Mouse (Mus musculus) erythroblast, embryonic 14.5 days (primary cell): ENCODE measurements around the gene Slc2a13. TPM values are rescaled to one million over a fixed set of nuclear protein-coding genes. Genes with fewer than 3 reads are reported as not detected.

Experiments used
- H3K27me3 ChIP-seq: 2 replicates; pipeline ENCODE4 v1.6.1; 2012; ENCODE audit warnings: inconsistent platforms; ENCODE audit not compliant: control insufficient read depth
- H3K36me3 ChIP-seq: 2 replicates; pipeline ENCODE4 v1.6.1; 2012; ENCODE audit warnings: mild to moderate bottlenecking, inconsistent platforms; ENCODE audit not compliant: control insufficient read depth
- H3K4me1 ChIP-seq: 2 replicates; pipeline ENCODE4 v1.6.1; 2012; ENCODE audit warnings: inconsistent platforms; ENCODE audit not compliant: control insufficient read depth
- H3K4me3 ChIP-seq: replicated peaks from 2 replicates; pipeline ENCODE3; 2012; ENCODE audit warnings: moderate library complexity, mild to moderate bottlenecking, inconsistent platforms
- H3K9me3 ChIP-seq: 2 replicates; pipeline ENCODE4 v1.6.1; 2012; ENCODE audit warnings: low read length, inconsistent platforms, mixed read lengths; ENCODE audit not compliant: control insufficient read depth
- GATA1 ChIP-seq: IDR thresholded peaks from 2 replicates; pipeline ENCODE4 v1.6.1; 2012; ENCODE audit warnings: low read length, inconsistent platforms, mixed read lengths
- TAL1 ChIP-seq: IDR thresholded peaks from 3 replicates; pipeline ENCODE4 v1.6.1; 2012; ENCODE audit warnings: low read length, inconsistent platforms, mixed read lengths
- polyA plus RNA-seq: library from polyadenylated mRNA; stranded (reverse); fragments of >175 nt; gene quantifications from 2 replicates; pipeline ENCODE4 v1.2.3, GENCODE M21; 2012

Gene Slc2a13
- polyA plus RNA-seq, 1 experiment = 0.06 TPM

DNA sequence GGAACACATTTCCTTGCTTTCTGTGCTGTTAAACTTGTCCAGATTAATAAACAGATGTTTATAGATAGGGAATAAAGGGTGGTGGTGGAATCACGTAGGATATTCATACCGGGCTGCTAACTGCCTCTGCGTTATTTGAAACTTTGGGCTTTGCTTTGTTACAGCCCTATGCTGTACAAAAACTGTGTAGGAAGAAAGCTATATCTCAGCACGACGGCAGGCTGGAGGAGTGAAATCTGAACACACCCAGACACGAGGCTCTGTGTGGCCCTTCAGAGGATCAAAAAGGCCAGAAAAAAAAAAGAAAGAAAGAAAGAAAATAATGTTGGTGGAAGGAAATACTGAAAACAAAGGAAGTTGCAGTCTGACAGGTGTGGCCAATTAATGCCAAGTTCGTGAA is 166.1 kb downstream of the Slc2a13 start:
- no peaks in the 10 kb centered on the region for H3K4me1 ChIP-seq
- no peak overlapping the region for H3K4me3 ChIP-seq
- no peaks in the 10 kb centered on the region for H3K27me3 ChIP-seq
- no peaks in the 10 kb centered on the region for H3K36me3 ChIP-seq
- peaks cover 5% of the 10 kb centered on the region for H3K9me3 ChIP-seq
- TF ChIP-seq GATA1 (no peak), TAL1 (no peak)

DNA sequence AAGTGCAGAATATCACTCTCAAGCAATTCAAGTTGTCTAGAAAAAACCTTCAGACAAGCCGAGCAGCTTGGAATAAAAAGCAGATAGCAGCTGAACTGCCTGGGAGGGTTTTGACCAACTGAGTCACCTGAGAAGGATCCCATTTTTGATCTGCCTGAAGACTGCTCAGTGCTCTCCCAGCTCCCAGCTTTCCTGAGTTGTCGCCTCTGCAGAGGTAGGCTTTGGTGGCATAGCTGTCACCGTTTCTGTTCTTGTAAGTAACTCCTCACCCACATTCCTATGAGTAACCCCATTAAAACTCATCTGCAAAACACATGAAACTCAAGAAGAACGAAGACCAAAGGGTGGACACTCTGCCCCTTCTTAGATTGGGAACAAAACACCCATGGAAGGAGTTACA is 177.9 kb downstream of the Slc2a13 start:
- Histone ChIP-seq H3K4me1 (no peaks in the 10 kb centered on the region), H3K9me3 (peaks cover 9% of the 10 kb centered on the region; the same call in 1 of the 2 replicates), H3K27me3 (no peaks in the 10 kb centered on the region), H3K4me3 (no peak overlapping the region), H3K36me3 (no peaks in the 10 kb centered on the region)
- TF ChIP-seq TAL1 (no peak), GATA1 (no peak)

GRCm38 (mm10) chr15:91383694-91384093 is 189.4 kb downstream of the Slc2a13 start:
- H3K9me3 ChIP-seq = peaks cover 15% of the 10 kb centered on the region; the same call in 1 of the 2 replicates
- no peaks in the 10 kb centered on the region for H3K36me3 ChIP-seq
- H3K27me3 ChIP-seq = no peaks in the 10 kb centered on the region
- H3K4me1 ChIP-seq = no peaks in the 10 kb centered on the region
- H3K4me3 ChIP-seq = no peak overlapping the region
- no peak for TF ChIP-seq GATA1
- no peak for TF ChIP-seq TAL1

DNA sequence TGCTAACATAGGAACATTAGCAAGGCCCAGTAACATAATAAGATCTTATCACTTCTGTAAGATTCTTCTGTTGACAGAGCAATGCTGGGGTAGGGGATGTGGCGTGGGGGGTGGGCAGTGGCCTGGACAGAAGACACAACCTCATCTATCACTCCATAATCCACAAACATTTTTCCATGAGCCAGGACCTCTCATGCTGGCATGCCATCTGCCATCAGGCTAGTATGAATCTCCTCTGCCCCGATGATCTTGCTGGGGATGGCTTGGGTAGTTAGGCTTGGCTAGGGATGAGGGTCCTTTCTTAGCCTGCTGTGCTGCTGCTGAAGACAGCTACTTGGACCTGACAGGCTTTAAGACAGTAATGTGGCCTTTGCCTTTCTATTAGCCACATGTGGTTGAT is 190.5 kb downstream of the Slc2a13 start:
- TF ChIP-seq TAL1 (no peak), GATA1 (no peak)
- no peak overlapping the region for H3K4me3 ChIP-seq

GRCm38 (mm10) chr15:91381864-91382263 is 191.2 kb downstream of the Slc2a13 start:
- Histone ChIP-seq H3K27me3 (no peaks in the 10 kb centered on the region), H3K4me3 (no peak overlapping the region), H3K9me3 (peaks cover 12% of the 10 kb centered on the region; the same call in 1 of the 2 replicates), H3K36me3 (no peaks in the 10 kb centered on the region), H3K4me1 (no peaks in the 10 kb centered on the region)
- TF ChIP-seq TAL1 (no peak), GATA1 (no peak)

More for the DNA sequence above, 190.5 kb downstream of the Slc2a13 start:
- peaks cover 15% of the 10 kb centered on the region; the same call in 1 of the 2 replicates for H3K9me3 ChIP-seq
- H3K27me3 ChIP-seq = no peaks in the 10 kb centered on the region
- H3K4me1 ChIP-seq = no peaks in the 10 kb centered on the region
- H3K36me3 ChIP-seq = no peaks in the 10 kb centered on the region

- TF ChIP-seq TAL1 = no peak
- TF ChIP-seq GATA1 = no peak
- H3K4me1 ChIP-seq = no peaks in the 10 kb centered on the region
- H3K4me3 ChIP-seq = no peak overlapping the region
- no peaks in the 10 kb centered on the region for H3K36me3 ChIP-seq
- H3K9me3 ChIP-seq = peaks cover 7% of the 10 kb centered on the region; the same call in 1 of the 2 replicates
- H3K27me3 ChIP-seq = no peaks in the 10 kb centered on the region
These were observed 194.2 kb downstream of the Slc2a13 start for GRCm38 (mm10) chr15:91378751-91379325.

- TF ChIP-seq TAL1 = no peak
- TF ChIP-seq GATA1 = no peak
- Histone ChIP-seq H3K36me3 (no peaks in the 10 kb centered on the region), H3K4me3 (no peak overlapping the region), H3K9me3 (peaks cover 9% of the 10 kb centered on the region), H3K27me3 (no peaks in the 10 kb centered on the region), H3K4me1 (no peaks in the 10 kb centered on the region)
These were observed 195.5 kb downstream of the Slc2a13 start for GRCm38 (mm10) chr15:91377568-91377967.

GRCm38 (mm10) chr15:91377105-91377504 is 196.0 kb downstream of the Slc2a13 start:
- H3K36me3 ChIP-seq = no peaks in the 10 kb centered on the region
- no peak for TF ChIP-seq TAL1
- H3K4me3 ChIP-seq = no peak overlapping the region
- peaks cover 9% of the 10 kb centered on the region for H3K9me3 ChIP-seq
- no peaks in the 10 kb centered on the region for H3K27me3 ChIP-seq
- no peaks in the 10 kb centered on the region for H3K4me1 ChIP-seq

- no peaks in the 10 kb centered on the region for H3K27me3 ChIP-seq
- no peaks in the 10 kb centered on the region for H3K4me1 ChIP-seq
- H3K9me3 ChIP-seq = peaks cover 2% of the 10 kb centered on the region
- H3K4me3 ChIP-seq = no peak overlapping the region
- H3K36me3 ChIP-seq = no peaks in the 10 kb centered on the region
- TF ChIP-seq GATA1 = no peak
- no peak for TF ChIP-seq TAL1
These were observed 198.6 kb downstream of the Slc2a13 start for GRCm38 (mm10) chr15:91374441-91374840.

DNA sequence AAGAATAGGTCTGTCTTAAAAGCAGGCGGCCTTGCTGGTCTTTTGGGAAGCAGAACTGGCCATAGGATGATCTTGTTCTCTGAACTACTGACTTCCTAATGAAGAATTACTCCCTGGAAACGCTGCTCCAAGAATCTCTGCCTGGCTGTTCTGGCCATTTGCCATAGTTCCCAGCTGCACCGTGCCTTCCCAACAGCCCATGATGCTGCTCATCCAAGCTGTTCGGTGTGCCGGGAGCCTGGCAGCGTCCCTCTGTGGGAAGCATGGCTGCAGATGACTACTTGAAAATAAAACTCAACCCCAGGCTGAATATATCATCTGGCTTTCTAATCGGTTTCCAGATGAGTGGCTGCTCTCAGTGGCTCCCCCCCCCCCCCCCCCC is 199.9 kb downstream of the Slc2a13 start:
- no peaks in the 10 kb centered on the region for H3K4me1 ChIP-seq
- H3K27me3 ChIP-seq = no peaks in the 10 kb centered on the region
- H3K9me3 ChIP-seq = peaks cover 2% of the 10 kb centered on the region
- TF ChIP-seq GATA1 (no peak), TAL1 (no peak)
- no peaks in the 10 kb centered on the region for H3K36me3 ChIP-seq
- H3K4me3 ChIP-seq = no peak overlapping the region
